8 mouse cellular contexts compared by ENCODE assay signal in genomic region chr4:47437365-47438340, GRCm38 (mm10). TPM values are rescaled to one million over a fixed set of nuclear protein-coding genes. Genes with fewer than 3 reads are reported as not detected.
DNase-seq lines count a peak whose midpoint lies in the region; ATAC-seq and TF ChIP-seq lines count a peak whose summit lies in the region.

No protein-coding gene starts in this region.

- no peaks in the 10 kb centered on the region for H3K36me3 ChIP-seq in embryonic facial prominence, embryonic 15.5 days
- no peaks in the 10 kb centered on the region for H3K36me3 ChIP-seq in limb, embryonic 13.5 days
- H3K36me3 ChIP-seq in midbrain, embryonic 15.5 days (replicated peaks): no peaks in the 10 kb centered on the region
- H3K36me3 ChIP-seq in spleen, adult 2 months (ENCODE audit: control insufficient read depth, insufficient read depth, low read length): no peaks in the 10 kb centered on the region

- H3K4me3 ChIP-seq in bone marrow macrophage, adult 2 months (ENCODE audit: insufficient read depth, low read length): peak overlapping the region; percentile 75
- H3K4me3 ChIP-seq in embryonic facial prominence, embryonic 15.5 days (replicated peaks): peak overlapping the region; percentile 61
- peak overlapping the region; percentile 56 for H3K4me3 ChIP-seq in limb, embryonic 13.5 days
- peak overlapping the region; percentile 45 for H3K4me3 ChIP-seq in midbrain, embryonic 15.5 days
- peak overlapping the region; percentile 41; the same call in 1 of the 2 replicates for H3K4me3 ChIP-seq in spleen, adult 2 months (ENCODE audit: extremely low read depth, insufficient read depth, insufficient read length)

- peak; percentile 77 for DNase-seq in 416B (ENCODE audit: low read depth)
- DNase-seq in heart, adult 9 months (ENCODE audit: low spot score in 2 of 2): peak; percentile 59 to 80
- peak; percentile 80 for DNase-seq in kidney, adult 9 months
- DNase-seq in spleen, adult 2 months (ENCODE audit: low read depth in 1 of 2, low spot score in 2 of 2): peak; percentile 29 to 63

- H3K27me3 ChIP-seq in embryonic facial prominence, embryonic 15.5 days: no peaks in the 10 kb centered on the region
- peaks cover 31% of the 10 kb centered on the region for H3K27me3 ChIP-seq in limb, embryonic 13.5 days
- H3K27me3 ChIP-seq in midbrain, embryonic 15.5 days (replicated peaks): no peaks in the 10 kb centered on the region
- H3K27me3 ChIP-seq in spleen, adult 2 months (ENCODE audit: control insufficient read depth, insufficient read depth, low read length): no peaks in the 10 kb centered on the region

- TF ChIP-seq CTCF in bone marrow macrophage, adult 2 months (IDR thresholded peaks at IDR 0.05; ENCODE audit: low read depth, low read length): peak; percentile 76
- TF ChIP-seq CTCF in spleen, adult 2 months (IDR thresholded peaks at IDR 0.05; ENCODE audit: extremely low read depth, insufficient read depth, insufficient read length, insufficient replicate concordance): peak; percentile 81; the same call in 1 of the 2 replicates

- no peak for TF ChIP-seq POLR2A in bone marrow macrophage, adult 2 months (IDR thresholded peaks at IDR 0.05; ENCODE audit: borderline replicate concordance, low read depth, low read length)
- no peak for TF ChIP-seq POLR2A in spleen, adult 2 months (IDR thresholded peaks at IDR 0.05; ENCODE audit: low read depth, low read length)

- H3K4me1 ChIP-seq in bone marrow macrophage, adult 2 months (ENCODE audit: control insufficient read depth, insufficient read depth, low read length): no peaks in the 10 kb centered on the region
- H3K4me1 ChIP-seq in embryonic facial prominence, embryonic 15.5 days: peaks cover 12% of the 10 kb centered on the region
- H3K4me1 ChIP-seq in limb, embryonic 13.5 days: peaks cover 20% of the 10 kb centered on the region
- H3K4me1 ChIP-seq in midbrain, embryonic 15.5 days: peaks cover 13% of the 10 kb centered on the region
- no peaks in the 10 kb centered on the region; the same call in 1 of the 2 replicates for H3K4me1 ChIP-seq in spleen, adult 2 months (ENCODE audit: control insufficient read depth, insufficient read depth, insufficient read length)

- H3K27ac ChIP-seq in bone marrow macrophage, adult 2 months (ENCODE audit: insufficient read depth, low read depth, low read length): no peak overlapping the region
- H3K27ac ChIP-seq in embryonic facial prominence, embryonic 15.5 days (replicated peaks): peak overlapping the region; percentile 77
- H3K27ac ChIP-seq in limb, embryonic 13.5 days: no peak overlapping the region
- H3K27ac ChIP-seq in midbrain, embryonic 15.5 days: peak overlapping the region; percentile 78
- no peak overlapping the region for H3K27ac ChIP-seq in spleen, adult 2 months (ENCODE audit: insufficient read depth, low read length)

- under 1% methylated on average over 33 of the region's 33 CpGs for WGBS in embryonic facial prominence, embryonic 15.5 days
- 1% methylated on average over 33 of the region's 33 CpGs for WGBS in limb, embryonic 13.5 days
- WGBS in midbrain, embryonic 15.5 days: under 1% methylated on average over 33 of the region's 33 CpGs
- 8% methylated on average over 33 of the region's 33 CpGs for WGBS in spleen, adult 2 months

- peak; percentile 83 for ATAC-seq in embryonic facial prominence, embryonic 15.5 days (ENCODE audit: insufficient number of reproducible peaks, low FRiP score, low TSS enrichment, low read depth)
- ATAC-seq in limb, embryonic 13.5 days (ENCODE audit: low FRiP score, low read depth): peak; percentile 86
- peak; percentile 87 for ATAC-seq in midbrain, embryonic 15.5 days (replicated peaks)

- no peaks in the 10 kb centered on the region for H3K9me3 ChIP-seq in embryonic facial prominence, embryonic 15.5 days (replicated peaks)
- no peaks in the 10 kb centered on the region for H3K9me3 ChIP-seq in limb, embryonic 13.5 days
- no peaks in the 10 kb centered on the region for H3K9me3 ChIP-seq in midbrain, embryonic 15.5 days

- H3K9ac ChIP-seq in embryonic facial prominence, embryonic 15.5 days: peak overlapping the region; percentile 59
- H3K9ac ChIP-seq in limb, embryonic 13.5 days: peak overlapping the region; percentile 80
- H3K9ac ChIP-seq in midbrain, embryonic 15.5 days: peak overlapping the region; percentile 53

- H3K4me2 ChIP-seq in embryonic facial prominence, embryonic 15.5 days (replicated peaks): peak overlapping the region; percentile 95
- H3K4me2 ChIP-seq in limb, embryonic 13.5 days (replicated peaks): peak overlapping the region; percentile 88
- H3K4me2 ChIP-seq in midbrain, embryonic 15.5 days: peak overlapping the region; percentile 88

RNA-seq across cellular contexts. Expression of gene Alg2, which starts 36.5 kb away (rescaled TPM):
- 15.0 and 15.1 TPM in 2 replicates for polyA plus RNA-seq in bone marrow macrophage, adult 2 months (2012; ENCODE audit: insufficient read depth, insufficient read length, missing spikeins)
- 56.5 and 61.1 TPM in 2 replicates for polyA plus RNA-seq in embryonic facial prominence, embryonic 15.5 days (2015; fragmentation: Nextera tagmentation; extraction: Ambion mirVana)
- 89.7 and 92.2 TPM in 2 replicates for polyA plus RNA-seq in limb, embryonic 13.5 days (2015; fragmentation: Nextera tagmentation; extraction: Ambion mirVana)
- polyA plus RNA-seq in midbrain, embryonic 15.5 days (2015; fragmentation: Nextera tagmentation; extraction: Ambion mirVana): 319 and 332 TPM in 2 replicates
- 14.2 and 15.7 TPM in 2 replicates for polyA plus RNA-seq in spleen, adult 2 months (2012; rRNA removed)

RNA-seq across cellular contexts. Expression of gene Sec61b, which starts 36.8 kb away (rescaled TPM):
- polyA plus RNA-seq in bone marrow macrophage, adult 2 months (2012; ENCODE audit: insufficient read depth, insufficient read length, missing spikeins): 149 and 160 TPM in 2 replicates
- 398 and 413 TPM in 2 replicates for polyA plus RNA-seq in embryonic facial prominence, embryonic 15.5 days (2015; fragmentation: Nextera tagmentation; extraction: Ambion mirVana)
- polyA plus RNA-seq in limb, embryonic 13.5 days (2015; fragmentation: Nextera tagmentation; extraction: Ambion mirVana): 455 and 473 TPM in 2 replicates
- polyA plus RNA-seq in midbrain, embryonic 15.5 days (2015; fragmentation: Nextera tagmentation; extraction: Ambion mirVana): 235 and 244 TPM in 2 replicates
- 175 and 255 TPM in 2 replicates for polyA plus RNA-seq in spleen, adult 2 months (2012; rRNA removed)

Comparison
In these comparisons a context has a peak if more than half of its experiments do, and no peak if none do; other contexts are left out.
1. H3K27ac ChIP-seq: peak in embryonic facial prominence, embryonic 15.5 days (single experiment) and midbrain, embryonic 15.5 days (single experiment); none in bone marrow macrophage, adult 2 months (single experiment), limb, embryonic 13.5 days (single experiment) and spleen, adult 2 months (single experiment).
2. Peak in every context shown above with its lines, with median percentiles within 50 percentile points of each other: DNase-seq, H3K4me3 ChIP-seq, ATAC-seq, H3K4me2 ChIP-seq and H3K9ac ChIP-seq.